ENCODE assay signal across 19 mouse cellular contexts in genomic region chr16:91620991-91621390, GRCm38 (mm10). TPM values are rescaled to one million over a fixed set of nuclear protein-coding genes. Genes with fewer than 3 reads are reported as not detected.
DNase-seq lines count a peak whose midpoint lies in the region; ATAC-seq and TF ChIP-seq lines count a peak whose summit lies in the region.
"Had no signal": no experiment of that assay in that cellular context is flagged by ENCODE, and none has a peak within 500 bp of the region (broad histone marks: within the 10 kb centered on the region; RNA-seq: fewer than 3 reads in every experiment).

No protein-coding gene starts in this region.

- no peak for DNase-seq in ES-E14 (ENCODE audit: low read depth, low spot score)
- DNase-seq in lung, adult 18-20 months: peak; percentile 86 to 88
- peak; percentile 75 for DNase-seq in lung, postnatal 14 days
- no peak for DNase-seq in gastrocnemius, postnatal 25 days
- no peak for DNase-seq in hindbrain, embryonic 10.5 days (ENCODE audit: low spot score)
- DNase-seq: adrenal gland, postnatal 10 days; cerebellum, adult 11-12 months; cerebellum, adult 9-10 months; cerebellum, postnatal 36 days; heart, adult 2 months; heart, postnatal 14 days had no signal

- peak overlapping the region; percentile 25; the same call in 1 of the 2 replicates for H3K27ac ChIP-seq in ES-E14 (ENCODE audit: insufficient read depth, low read depth, low read length, poor library complexity, severe bottlenecking)
- no peak overlapping the region for H3K27ac ChIP-seq in intestine, embryonic 15.5 days
- H3K27ac ChIP-seq in hindbrain, embryonic 10.5 days: no peak overlapping the region
- H3K27ac ChIP-seq: embryonic facial prominence, embryonic 13.5 days; heart, adult 2 months; heart, embryonic 15.5 days; hindbrain, embryonic 14.5 days had no signal

- no peaks in the 10 kb centered on the region for H3K27me3 ChIP-seq in intestine, embryonic 15.5 days (replicated peaks)
- H3K27me3 ChIP-seq in hindbrain, embryonic 10.5 days (ENCODE audit: insufficient read depth, poor library complexity, severe bottlenecking): peaks cover 11% of the 10 kb centered on the region
- H3K27me3 ChIP-seq: embryonic facial prominence, embryonic 13.5 days; heart, embryonic 15.5 days had no signal

- ATAC-seq in granulocyte monocyte progenitor cell, adult 5-6 weeks (replicated peaks; ENCODE audit: poor library complexity, severe bottlenecking): no peak
- ATAC-seq in intestine, embryonic 15.5 days: no peak
- ATAC-seq: forebrain, embryonic 14.5 days; intestine, embryonic 16.5 days had no signal

- H3K4me1 ChIP-seq in ES-E14 (ENCODE audit: control insufficient read depth in 2 of 2, insufficient read depth in 2 of 2, low read length in 2 of 2, poor library complexity in 1 of 2): peaks cover 0 to 11% of the 10 kb centered on the region in 2 experiments
- no peaks in the 10 kb centered on the region for H3K4me1 ChIP-seq in intestine, embryonic 15.5 days (replicated peaks)
- H3K4me1 ChIP-seq in hindbrain, embryonic 10.5 days (replicated peaks): peaks cover 7% of the 10 kb centered on the region; the same call in 1 of the 2 replicates

- no peak overlapping the region for H3K9ac ChIP-seq in ES-E14 (ENCODE audit: insufficient read depth, low read depth, low read length, poor library complexity, severe bottlenecking)
- no peak overlapping the region for H3K9ac ChIP-seq in intestine, embryonic 15.5 days
- H3K9ac ChIP-seq: embryonic facial prominence, embryonic 13.5 days; heart, embryonic 15.5 days; hindbrain, embryonic 14.5 days had no signal

- no peak overlapping the region for H3K4me3 ChIP-seq in ES-E14 (ENCODE audit: insufficient read depth in 1 of 2, low read depth in 1 of 2, low read length in 2 of 2, poor library complexity in 1 of 2, severe bottlenecking in 1 of 2)
- H3K4me3 ChIP-seq in intestine, embryonic 15.5 days (replicated peaks): no peak overlapping the region
- no peak overlapping the region for H3K4me3 ChIP-seq in hindbrain, embryonic 10.5 days
- H3K4me3 ChIP-seq: embryonic facial prominence, embryonic 13.5 days; heart, adult 2 months; heart, embryonic 15.5 days had no signal

- 87% methylated on average over 11 of the region's 11 CpGs for WGBS in intestine, embryonic 15.5 days
- WGBS in hindbrain, embryonic 10.5 days: 92% methylated on average over 11 of the region's 11 CpGs

- no peak overlapping the region for H3K4me2 ChIP-seq in intestine, embryonic 15.5 days (replicated peaks)
- H3K4me2 ChIP-seq: embryonic facial prominence, embryonic 13.5 days; heart, embryonic 11.5 days; heart, embryonic 15.5 days; hindbrain, embryonic 14.5 days had no signal

- H3K36me3 ChIP-seq in ES-E14 (ENCODE audit: control insufficient read depth, insufficient read depth, low read length, poor library complexity, severe bottlenecking): peaks cover 46% of the 10 kb centered on the region
- peaks cover 44% of the 10 kb centered on the region for H3K36me3 ChIP-seq in intestine, embryonic 15.5 days
- H3K36me3 ChIP-seq in hindbrain, embryonic 10.5 days: peaks cover 64% of the 10 kb centered on the region

- in situ Hi-C loops in ES-E14 (cut with MboI; ENCODE audit: low sequenced_read_pairs in 2 of 2, unreplicated experiment in 2 of 2): no loop called here

- H3K9me3 ChIP-seq in ES-E14 (ENCODE audit: control insufficient read depth, insufficient read depth, low read depth, low read length): no peaks in the 10 kb centered on the region
- no peaks in the 10 kb centered on the region for H3K9me3 ChIP-seq in intestine, embryonic 15.5 days
- H3K9me3 ChIP-seq in hindbrain, embryonic 10.5 days: no peaks in the 10 kb centered on the region
- H3K9me3 ChIP-seq: embryonic facial prominence, embryonic 13.5 days; heart, embryonic 15.5 days had no signal

TF ChIP-seq in ES-E14, 5 proteins besides CTCF, POLR2A, EP300 and RAD21:
- TF ChIP-seq HCFC1 (IDR thresholded peaks at IDR 0.05; ENCODE audit: borderline replicate concordance, insufficient read depth, low read length): no peak
- no peak for TF ChIP-seq ZNF384 (IDR thresholded peaks at IDR 0.05; ENCODE audit: low read depth, low read length)
- no peak for TF ChIP-seq MAFK (IDR thresholded peaks at IDR 0.05; ENCODE audit: insufficient read depth, low read depth, low read length)
- no peak for TF ChIP-seq ZC3H11A (IDR thresholded peaks at IDR 0.05; ENCODE audit: borderline replicate concordance, low read depth, low read length)
- TF ChIP-seq CHD2 (IDR thresholded peaks at IDR 0.05; ENCODE audit: low read depth, low read length): no peak

RNA-seq across cellular contexts. Expression of gene Dnajc28, which starts 2.2 kb away (rescaled TPM):
- 1.6 and 1.7 TPM in 2 replicates for total RNA-seq in ES-E14 (2012; rRNA removed)
- total RNA-seq in granulocyte monocyte progenitor cell, adult 5-6 weeks (2014; fragmentation: Nextera tagmentation): 2.4 and 2.8 TPM in 2 replicates
- 6.1 and 9.2 TPM in 2 replicates for total RNA-seq in granulocyte monocyte progenitor cell, adult 5-6 weeks (2017)
- 2.1 and 2.5 TPM in 2 replicates for polyA plus RNA-seq in intestine, embryonic 15.5 days (2015; fragmentation: Nextera tagmentation; extraction: Ambion mirVana)
- 10 to 100 TPM; 11.8 to 12.7 TPM for total RNA-seq in gastrocnemius, postnatal 25 days (2021)
- polyA plus RNA-seq in hindbrain, embryonic 10.5 days (2016; fragmentation: Nextera tagmentation; extraction: Ambion mirVana): 3.2 and 4.5 TPM in 2 replicates

RNA-seq across cellular contexts. Expression of gene Tmem50b, which starts 23.4 kb away (rescaled TPM):
- 11.8 and 14.1 TPM in 2 replicates for total RNA-seq in ES-E14 (2012; rRNA removed)
- total RNA-seq in granulocyte monocyte progenitor cell, adult 5-6 weeks (2014; fragmentation: Nextera tagmentation): 56.8 and 64.9 TPM in 2 replicates
- total RNA-seq in granulocyte monocyte progenitor cell, adult 5-6 weeks (2017): 38.5 and 41.1 TPM in 2 replicates
- 31.7 and 32.2 TPM in 2 replicates for polyA plus RNA-seq in intestine, embryonic 15.5 days (2015; fragmentation: Nextera tagmentation; extraction: Ambion mirVana)
- 10 to 100 TPM; 18.2 to 18.5 TPM for total RNA-seq in gastrocnemius, postnatal 25 days (2021)
- 37.6 and 45.9 TPM in 2 replicates for polyA plus RNA-seq in hindbrain, embryonic 10.5 days (2016; fragmentation: Nextera tagmentation; extraction: Ambion mirVana)

RNA-seq across cellular contexts. Expression of gene Gart, which starts 25.8 kb away (rescaled TPM):
- total RNA-seq in ES-E14 (2012; rRNA removed): 399 and 435 TPM in 2 replicates
- 169 and 244 TPM in 2 replicates for total RNA-seq in granulocyte monocyte progenitor cell, adult 5-6 weeks (2014; fragmentation: Nextera tagmentation)
- 443 and 453 TPM in 2 replicates for total RNA-seq in granulocyte monocyte progenitor cell, adult 5-6 weeks (2017)
- polyA plus RNA-seq in intestine, embryonic 15.5 days (2015; fragmentation: Nextera tagmentation; extraction: Ambion mirVana): 107 and 110 TPM in 2 replicates
- 10 to 100 TPM; 49.2 to 56.0 TPM for total RNA-seq in gastrocnemius, postnatal 25 days (2021)
- 112 and 158 TPM in 2 replicates for polyA plus RNA-seq in hindbrain, embryonic 10.5 days (2016; fragmentation: Nextera tagmentation; extraction: Ambion mirVana)

RNA-seq across cellular contexts. Expression of gene Son, which starts 26.3 kb away (rescaled TPM):
- total RNA-seq in ES-E14 (2012; rRNA removed): 172 and 181 TPM in 2 replicates
- 326 and 356 TPM in 2 replicates for total RNA-seq in granulocyte monocyte progenitor cell, adult 5-6 weeks (2014; fragmentation: Nextera tagmentation)
- 242 and 285 TPM in 2 replicates for total RNA-seq in granulocyte monocyte progenitor cell, adult 5-6 weeks (2017)
- polyA plus RNA-seq in intestine, embryonic 15.5 days (2015; fragmentation: Nextera tagmentation; extraction: Ambion mirVana): 100 and 101 TPM in 2 replicates
- total RNA-seq in gastrocnemius, postnatal 25 days (2021): 10 to 100 TPM; 89.3 to 90.5 TPM
- polyA plus RNA-seq in hindbrain, embryonic 10.5 days (2016; fragmentation: Nextera tagmentation; extraction: Ambion mirVana): 102 and 114 TPM in 2 replicates

Comparison
In these comparisons a context has a peak if more than half of its experiments do, and no peak if none do; other contexts are left out.
1. DNase-seq: peak in lung, adult 18-20 months (2 of 2) and lung, postnatal 14 days (single experiment); none in ES-E14 (single experiment), gastrocnemius, postnatal 25 days (single experiment) and hindbrain, embryonic 10.5 days (single experiment).